Mouse (Mus musculus) MEL (cell line): ENCODE data around the gene Gja1. TPM values are rescaled to one million over a fixed set of nuclear protein-coding genes. Genes with fewer than 3 reads are reported as not detected.

ENCODE experiments used
- DNase-seq: peaks from one replicate; pipeline ENCODE4 v3.0.0; 2011; ENCODE audit warnings: low read depth, low spot score
- H3K27ac ChIP-seq: 2 replicates; pipeline ENCODE4 v1.5.1; 2012; ENCODE audit warnings: low read depth, mild to moderate bottlenecking, control low read depth, low read length, moderate library complexity; ENCODE audit not compliant: control insufficient read depth
- H3K27me3 ChIP-seq, 2 experiments: fragments of 150-350 bp in 1 of 2; sonication (generic) in 1 of 2; 2 replicates each; pipeline ENCODE4 v1.6.1; 2012; ENCODE audit warnings: low read length in 2 of 2, mild to moderate bottlenecking in 2 of 2, improper control_type of control experiment in 1 of 2, moderate library complexity in 1 of 2; ENCODE audit not compliant: insufficient read depth in 2 of 2, control insufficient read depth in 1 of 2
- H3K36me3 ChIP-seq, 2 experiments: 2 replicates each; pipeline ENCODE4 v1.6.1; 2012 to 2014; ENCODE audit warnings: low read length in 2 of 2, improper control_type of control experiment in 1 of 2, inconsistent platforms in 1 of 2, mild to moderate bottlenecking in 1 of 2; ENCODE audit not compliant: insufficient read depth in 2 of 2, control insufficient read depth in 1 of 2
- H3K4me1 ChIP-seq, 2 experiments: fragments of 150-350 bp in 1 of 2; sonication (generic) in 1 of 2; 2 replicates each; pipeline ENCODE4 v1.6.1; 2012; ENCODE audit warnings: low read length in 2 of 2, improper control_type of control experiment in 1 of 2, mild to moderate bottlenecking in 1 of 2; ENCODE audit not compliant: insufficient read depth in 2 of 2, control insufficient read depth in 1 of 2
- H3K4me3 ChIP-seq, 2 experiments: fragments of 150-350 bp in 1 of 2; sonication (generic) in 1 of 2; 2 replicates each; pipeline ENCODE4 v1.5.1; 2012; ENCODE audit warnings: low read depth in 2 of 2, low read length in 2 of 2, mild to moderate bottlenecking in 2 of 2, moderate library complexity in 2 of 2, control low read depth in 1 of 2, improper control_type of control experiment in 1 of 2; ENCODE audit not compliant: control insufficient read depth in 1 of 2, insufficient read depth in 1 of 2
- H3K79me2 ChIP-seq: 2 replicates; pipeline ENCODE4 v1.6.1; 2012; ENCODE audit warnings: mild to moderate bottlenecking, low read length, moderate library complexity; ENCODE audit not compliant: control insufficient read depth, poor library complexity, insufficient read depth
- H3K9ac ChIP-seq: 2 replicates; pipeline ENCODE4 v1.6.1; 2012; ENCODE audit warnings: low read depth, mild to moderate bottlenecking, control low read depth, low read length, moderate library complexity; ENCODE audit not compliant: control insufficient read depth, poor library complexity, severe bottlenecking
- H3K9me3 ChIP-seq: fragments of 150-350 bp; sonication (generic); replicated peaks from 2 replicates; pipeline ENCODE4 v1.6.1; 2012; ENCODE audit warnings: mild to moderate bottlenecking, low read length, improper control_type of control experiment, moderate library complexity; ENCODE audit not compliant: insufficient read depth
- CTCF ChIP-seq, 3 experiments: IDR thresholded peaks in 2 of 3; conservative IDR thresholded peaks in 1 of 3; 2 replicates each; pipeline ENCODE4 v1.5.1; 2011 to 2012; ENCODE audit warnings: low read length in 3 of 3, low read depth in 2 of 3, mild to moderate bottlenecking in 2 of 3, improper control_type of control experiment in 1 of 3, inconsistent platforms in 1 of 3, mixed read lengths in 1 of 3, moderate library complexity in 1 of 3; ENCODE audit not compliant: control insufficient read depth in 1 of 3, insufficient read depth in 1 of 3, poor library complexity in 1 of 3, severe bottlenecking in 1 of 3
- ELF1 ChIP-seq: IDR thresholded peaks from 2 replicates; pipeline ENCODE4 v1.6.1; 2014; ENCODE audit warnings: low read depth, mild to moderate bottlenecking, inconsistent platforms, low read length, improper control_type of control experiment, moderate library complexity
- GABPA ChIP-seq: IDR thresholded peaks from 2 replicates; pipeline ENCODE4 v1.6.1; 2012; ENCODE audit warnings: low read depth, mild to moderate bottlenecking, inconsistent platforms, low read length, improper control_type of control experiment, moderate library complexity
- JUND ChIP-seq: IDR thresholded peaks from 2 replicates; pipeline ENCODE4 v1.6.1; 2011; ENCODE audit warnings: low read depth, mild to moderate bottlenecking, improper control_type of control experiment, low read length
- KAT2A ChIP-seq: conservative IDR thresholded peaks from 2 replicates; pipeline ENCODE4 v1.6.1; 2012; ENCODE audit warnings: low read depth, low read length, improper control_type of control experiment, inconsistent platforms
- MAX ChIP-seq: IDR thresholded peaks from 2 replicates; pipeline ENCODE4 v1.6.1; 2011; ENCODE audit warnings: low read length, improper control_type of control experiment
- MAZ ChIP-seq: IDR thresholded peaks from 2 replicates; pipeline ENCODE4 v1.6.1; 2012; ENCODE audit warnings: low read depth, mild to moderate bottlenecking, inconsistent platforms, low read length, improper control_type of control experiment
- MEF2A ChIP-seq: IDR thresholded peaks from 2 replicates; pipeline ENCODE4 v1.6.1; 2014; ENCODE audit warnings: low read depth, mild to moderate bottlenecking, inconsistent platforms, low read length, improper control_type of control experiment; ENCODE audit not compliant: poor library complexity, insufficient replicate concordance, severe bottlenecking; ENCODE audit errors: extremely low read depth
- MYC ChIP-seq: IDR thresholded peaks from 2 replicates; pipeline ENCODE4 v1.6.1; 2011; ENCODE audit warnings: low read depth, mild to moderate bottlenecking, low read length, improper control_type of control experiment, moderate library complexity
- NRF1 ChIP-seq: IDR thresholded peaks from 2 replicates; pipeline ENCODE4 v1.6.1; 2014; ENCODE audit warnings: low read depth, mild to moderate bottlenecking, inconsistent platforms, low read length, improper control_type of control experiment, moderate library complexity; ENCODE audit not compliant: poor library complexity, insufficient read depth, severe bottlenecking
- POLR2AphosphoS2 ChIP-seq: IDR thresholded peaks from 2 replicates; pipeline ENCODE4 v1.6.1; 2011; ENCODE audit warnings: low read length, improper control_type of control experiment
- POLR2AphosphoS5 ChIP-seq: IDR thresholded peaks from 2 replicates; pipeline ENCODE4 v1.6.1; 2012; ENCODE audit warnings: low read depth, borderline replicate concordance, mild to moderate bottlenecking, inconsistent platforms, low read length, moderate library complexity, mixed read lengths
- RCOR1 ChIP-seq: IDR thresholded peaks from 2 replicates; pipeline ENCODE4 v1.6.1; 2012; ENCODE audit warnings: low read depth, mild to moderate bottlenecking, inconsistent platforms, low read length, improper control_type of control experiment
- SIN3A ChIP-seq: IDR thresholded peaks from 2 replicates; pipeline ENCODE4 v1.6.1; 2012; ENCODE audit warnings: low read length, improper control_type of control experiment, inconsistent platforms
- SMC3 ChIP-seq: IDR thresholded peaks from 2 replicates; pipeline ENCODE4 v1.6.1; 2011; ENCODE audit warnings: low read depth, low read length, improper control_type of control experiment
- TAL1 ChIP-seq: IDR thresholded peaks from 2 replicates; pipeline ENCODE4 v1.6.1; 2012; ENCODE audit warnings: mild to moderate bottlenecking, inconsistent platforms, low read length, moderate library complexity, mixed read lengths
- TCF12 ChIP-seq: IDR thresholded peaks from 2 replicates; pipeline ENCODE4 v1.6.1; 2014; ENCODE audit warnings: low read depth, mild to moderate bottlenecking, inconsistent platforms, low read length, improper control_type of control experiment, moderate library complexity
- USF2 ChIP-seq, 2 experiments: IDR thresholded peaks; 2 replicates each; pipeline ENCODE4 v1.6.1; 2011 to 2012; ENCODE audit warnings: improper control_type of control experiment in 2 of 2, low read length in 2 of 2, borderline replicate concordance in 1 of 2, inconsistent platforms in 1 of 2, low read depth in 1 of 2, mild to moderate bottlenecking in 1 of 2; ENCODE audit not compliant: insufficient read depth in 1 of 2
- ZC3H11A ChIP-seq: IDR thresholded peaks from 2 replicates; pipeline ENCODE4 v1.6.1; 2012; ENCODE audit warnings: low read depth, mild to moderate bottlenecking, inconsistent platforms, low read length, improper control_type of control experiment
- ZKSCAN1 ChIP-seq: IDR thresholded peaks from 2 replicates; pipeline ENCODE4 v1.6.1; 2012; ENCODE audit warnings: low read depth, mild to moderate bottlenecking, inconsistent platforms, low read length, improper control_type of control experiment, moderate library complexity
- ZNF384 ChIP-seq: IDR thresholded peaks from 2 replicates; pipeline ENCODE4 v1.6.1; 2012; ENCODE audit warnings: low read depth, mild to moderate bottlenecking, inconsistent platforms, low read length, improper control_type of control experiment
- polyA plus RNA-seq, 2 experiments: library from polyadenylated mRNA; stranded (reverse) in 1 of 2; unstranded in 1 of 2; fragments of >175 nt in 1 of 2; fragments of >200 nt in 1 of 2; gene quantifications; 2 replicates each; pipeline versions ENCODE4 v1.2.1 to v1.2.4; 2012; ENCODE audit warnings: low replicate concordance in 2 of 2, low read depth in 1 of 2; ENCODE audit not compliant: insufficient read length in 2 of 2, insufficient read depth in 1 of 2, missing spikeins in 1 of 2
- total RNA-seq: library from RNA; depleted of rRNA; stranded (reverse); fragments of 300-350 nt; gene quantifications from 2 replicates; pipeline ENCODE4 v1.2.3, GENCODE M21; 2012

Gene Gja1
- total and polyA plus RNA-seq, 3 experiments, result not detected

- H3K27me3 ChIP-seq, result no peaks in the 10 kb centered on the region
- H3K9me3 ChIP-seq, result no peaks in the 10 kb centered on the region
- TF ChIP-seq MEF2A (no peak), MAZ (no peak), MAX (no peak), GABPA (no peak), CTCF (IDR thresholded peaks at IDR 0.05 in 2 of 3, conservative IDR thresholded peaks at IDR 0.05 in 1 of 3; ENCODE audit: control insufficient read depth in 1 of 3, insufficient read depth in 1 of 3, low read depth in 2 of 3, low read length in 3 of 3, poor library complexity in 1 of 3, severe bottlenecking in 1 of 3) (no peak), RCOR1 (no peak), ZNF384 (no peak), MYC (no peak), JUND (no peak), ELF1 (no peak), SIN3A (no peak), USF2 (IDR thresholded peaks at IDR 0.05; ENCODE audit: borderline replicate concordance in 1 of 2, insufficient read depth in 1 of 2, low read depth in 1 of 2, low read length in 2 of 2) (no peak), KAT2A (no peak), SMC3 (no peak), TCF12 (no peak), POLR2AphosphoS5 (no peak), TAL1 (no peak), POLR2AphosphoS2 (no peak)
- no peak overlapping the region for H3K9ac ChIP-seq
- no peaks in the 10 kb centered on the region for H3K4me1 ChIP-seq
- H3K4me3 ChIP-seq, result no peak overlapping the region
- H3K36me3 ChIP-seq, result no peaks in the 10 kb centered on the region
- no peak overlapping the region for H3K27ac ChIP-seq
- DNase-seq, result no peak
- no peaks in the 10 kb centered on the region for H3K79me2 ChIP-seq
These were observed 4.0 kb upstream of the Gja1 start for GRCm38 (mm10) chr10:56373021-56373720.

GRCm38 (mm10) chr10:56374169-56374568, 3.0 kb upstream of the Gja1 start:
- Histone ChIP-seq H3K9me3 (no peaks in the 10 kb centered on the region), H3K79me2 (no peaks in the 10 kb centered on the region), H3K9ac (no peak overlapping the region), H3K4me1 (no peaks in the 10 kb centered on the region), H3K4me3 (no peak overlapping the region), H3K27ac (no peak overlapping the region), H3K36me3 (no peaks in the 10 kb centered on the region), H3K27me3 (no peaks in the 10 kb centered on the region)
- TF ChIP-seq KAT2A (no peak), POLR2AphosphoS2 (no peak), CTCF (IDR thresholded peaks at IDR 0.05 in 2 of 3, conservative IDR thresholded peaks at IDR 0.05 in 1 of 3; ENCODE audit: control insufficient read depth in 1 of 3, insufficient read depth in 1 of 3, low read depth in 2 of 3, low read length in 3 of 3, poor library complexity in 1 of 3, severe bottlenecking in 1 of 3) (no peak), USF2 (IDR thresholded peaks at IDR 0.05; ENCODE audit: borderline replicate concordance in 1 of 2, insufficient read depth in 1 of 2, low read depth in 1 of 2, low read length in 2 of 2) (no peak), JUND (no peak), ZC3H11A (no peak), ZKSCAN1 (no peak), TAL1 (no peak), NRF1 (no peak), MAZ (no peak)
- no peak for DNase-seq
